Mouse (Mus musculus): Measurements from ENCODE around the gene Fbln1.

DNA sequence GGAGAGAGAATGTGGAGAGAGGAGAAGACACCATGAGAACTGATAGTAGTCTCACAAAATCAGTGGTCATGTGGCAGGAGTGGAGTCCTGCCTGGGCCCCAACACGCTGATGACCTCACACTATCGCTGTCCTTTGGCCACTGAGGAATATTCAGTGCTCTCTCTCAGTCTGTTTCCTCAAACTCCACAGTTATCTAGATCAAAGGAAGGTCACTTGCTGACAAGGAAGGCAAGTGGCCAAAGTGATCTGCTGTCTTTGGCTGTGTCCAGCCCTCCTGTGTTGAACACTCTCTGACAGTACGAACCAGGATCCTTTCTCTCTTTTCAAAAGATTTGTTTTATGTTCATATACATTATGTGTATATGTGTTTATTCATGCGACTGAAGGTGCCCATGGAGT, 117.5 kb downstream of the Fbln1 start:
- TF ChIP-seq CTCF (IDR thresholded peaks at IDR 0.05; ENCODE audit: borderline replicate concordance, insufficient read depth, low read depth, low read length) (no peak), POLR2A (IDR thresholded peaks at IDR 0.05; ENCODE audit: borderline replicate concordance, insufficient read depth, low read length) (no peak)
